Mouse (Mus musculus): ENCODE measurements around the gene Tnfsf15. TPM values are rescaled to one million over a fixed set of nuclear protein-coding genes. Genes with fewer than 3 reads are reported as not detected.

Tnfsf15 gene
- total and polyA plus RNA-seq, 3 experiments: not detected

- Histone ChIP-seq H3K4me1 (ENCODE audit: control insufficient read depth, insufficient read depth, low read length) (peaks cover 2% of the 10 kb centered on the region), H3K27me3 (ENCODE audit: control insufficient read depth, insufficient read depth, low read length) (no peaks in the 10 kb centered on the region), H3K27ac (no peak overlapping the region), H3K9ac (ENCODE audit: low read depth, low read length) (no peak overlapping the region), H3K36me3 (ENCODE audit: control insufficient read depth, insufficient read depth, low read length) (no peaks in the 10 kb centered on the region), H3K79me2 (replicated peaks; ENCODE audit: control insufficient read depth, insufficient read depth, low read length) (no peaks in the 10 kb centered on the region), H3K4me3 (no peak overlapping the region)
- no peak for DNase-seq
- TF ChIP-seq CTCF (IDR thresholded peaks at IDR 0.05) (no peak), EP300 (IDR thresholded peaks at IDR 0.05; ENCODE audit: insufficient read depth, low read depth, low read length) (no peak), POLR2A (IDR thresholded peaks at IDR 0.05; ENCODE audit: insufficient read depth, low read depth, low read length) (no peak)
- WGBS: 84% methylated on average over 3 of the region's 3 CpGs
- intact Hi-C loops (cut with DNase I): no loop called here
Measured at GRCm38 (mm10) chr4:63748061-63748730, 3.3 kb upstream of the Tnfsf15 start.

DNA sequence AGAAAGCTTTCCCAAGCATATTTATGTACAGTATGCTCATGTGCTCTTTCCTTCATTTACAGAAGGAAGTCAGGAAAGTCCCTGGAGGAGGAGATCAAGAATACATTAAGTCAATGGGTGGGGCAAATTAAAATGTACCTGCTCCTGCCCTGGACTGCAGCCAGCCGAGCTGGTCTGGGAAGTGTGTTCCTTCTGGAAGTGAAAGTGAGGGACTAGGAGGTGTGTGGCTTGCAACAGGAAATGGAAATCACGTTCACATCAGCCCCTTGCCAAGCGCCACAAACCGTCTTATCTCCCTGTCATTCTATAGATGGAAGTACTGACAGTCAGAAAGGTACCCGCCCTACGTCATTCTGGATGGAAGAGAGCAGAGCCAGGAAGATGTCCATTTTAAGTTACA lies 358 bp upstream of the Tnfsf15 start:
- H3K79me2 ChIP-seq (replicated peaks; ENCODE audit: control insufficient read depth, insufficient read depth, low read length): no peaks in the 10 kb centered on the region
- DNase-seq: peak; percentile 27 to 37
- H3K27ac ChIP-seq: no peak overlapping the region
- no peak for TF ChIP-seq EP300 (IDR thresholded peaks at IDR 0.05; ENCODE audit: insufficient read depth, low read depth, low read length)
- TF ChIP-seq CTCF (IDR thresholded peaks at IDR 0.05): no peak
- TF ChIP-seq POLR2A (IDR thresholded peaks at IDR 0.05; ENCODE audit: insufficient read depth, low read depth, low read length): no peak
- intact Hi-C loops (cut with DNase I): no loop called here
- no peak overlapping the region for H3K4me3 ChIP-seq
- no peak overlapping the region for H3K9ac ChIP-seq (ENCODE audit: low read depth, low read length)
- WGBS: 36% methylated on average over 6 of the region's 6 CpGs
- H3K36me3 ChIP-seq (ENCODE audit: control insufficient read depth, insufficient read depth, low read length): no peaks in the 10 kb centered on the region
- no peaks in the 10 kb centered on the region for H3K27me3 ChIP-seq (ENCODE audit: control insufficient read depth, insufficient read depth, low read length)
- peaks cover 2% of the 10 kb centered on the region for H3K4me1 ChIP-seq (ENCODE audit: control insufficient read depth, insufficient read depth, low read length)

GRCm38 (mm10) chr4:63743660-63744059 lies 1.3 kb downstream of the Tnfsf15 start:
- H3K9ac ChIP-seq (ENCODE audit: low read depth, low read length): no peak overlapping the region
- H3K4me1 ChIP-seq (ENCODE audit: control insufficient read depth, insufficient read depth, low read length): peaks cover 2% of the 10 kb centered on the region
- H3K79me2 ChIP-seq (replicated peaks; ENCODE audit: control insufficient read depth, insufficient read depth, low read length): no peaks in the 10 kb centered on the region
- TF ChIP-seq POLR2A (IDR thresholded peaks at IDR 0.05; ENCODE audit: insufficient read depth, low read depth, low read length): no peak
- no peak for TF ChIP-seq CTCF (IDR thresholded peaks at IDR 0.05)
- no peak for TF ChIP-seq EP300 (IDR thresholded peaks at IDR 0.05; ENCODE audit: insufficient read depth, low read depth, low read length)
- DNase-seq: no peak
- H3K4me3 ChIP-seq: no peak overlapping the region
- WGBS: 70% methylated on average over 1 of the region's 1 CpGs
- intact Hi-C loops (cut with DNase I): no loop called here
- no peak overlapping the region for H3K27ac ChIP-seq
- no peaks in the 10 kb centered on the region for H3K27me3 ChIP-seq (ENCODE audit: control insufficient read depth, insufficient read depth, low read length)
- H3K36me3 ChIP-seq (ENCODE audit: control insufficient read depth, insufficient read depth, low read length): no peaks in the 10 kb centered on the region

DNA sequence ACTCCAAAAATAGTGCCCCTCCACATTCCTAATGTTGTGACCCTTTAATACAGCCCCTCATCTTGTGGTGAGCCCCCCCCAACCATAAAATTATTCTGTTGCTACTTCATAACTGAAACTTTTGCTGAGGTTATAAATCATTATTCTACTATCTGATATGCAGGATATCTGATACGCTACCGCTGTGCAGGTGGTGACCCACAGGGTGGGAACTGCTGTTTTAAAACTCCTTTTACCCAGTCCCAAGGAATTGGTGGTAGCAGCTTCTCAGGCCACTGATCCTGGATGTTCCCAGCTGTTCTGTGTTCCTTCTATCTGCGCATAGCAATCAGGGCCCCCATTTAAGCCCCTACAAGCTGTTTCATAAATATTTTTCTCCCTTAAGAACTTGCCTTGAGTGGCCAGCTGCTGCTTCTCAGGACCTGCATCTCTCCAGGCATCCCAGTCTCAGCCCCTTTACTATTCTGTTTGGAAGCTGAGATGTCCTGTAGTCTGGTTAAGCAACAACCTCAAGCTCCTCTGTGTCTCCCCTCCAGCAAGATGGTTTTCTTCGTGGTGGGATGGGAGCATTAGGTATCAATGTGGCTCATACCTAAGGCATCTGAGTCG lies 2.0 kb downstream of the Tnfsf15 start:
- WGBS: 89% methylated on average over 5 of the region's 5 CpGs
- H3K4me1 ChIP-seq (ENCODE audit: control insufficient read depth, insufficient read depth, low read length): peaks cover 2% of the 10 kb centered on the region
- TF ChIP-seq CTCF (IDR thresholded peaks at IDR 0.05) (no peak), EP300 (IDR thresholded peaks at IDR 0.05; ENCODE audit: insufficient read depth, low read depth, low read length) (no peak), POLR2A (IDR thresholded peaks at IDR 0.05; ENCODE audit: insufficient read depth, low read depth, low read length) (no peak)
- no peaks in the 10 kb centered on the region for H3K79me2 ChIP-seq (replicated peaks; ENCODE audit: control insufficient read depth, insufficient read depth, low read length)
- intact Hi-C loops (cut with DNase I): no loop called here
- DNase-seq: no peak
- no peak overlapping the region for H3K9ac ChIP-seq (ENCODE audit: low read depth, low read length)
- no peak overlapping the region for H3K27ac ChIP-seq
- H3K36me3 ChIP-seq (ENCODE audit: control insufficient read depth, insufficient read depth, low read length): no peaks in the 10 kb centered on the region
- H3K4me3 ChIP-seq: no peak overlapping the region
- no peaks in the 10 kb centered on the region for H3K27me3 ChIP-seq (ENCODE audit: control insufficient read depth, insufficient read depth, low read length)

DNA sequence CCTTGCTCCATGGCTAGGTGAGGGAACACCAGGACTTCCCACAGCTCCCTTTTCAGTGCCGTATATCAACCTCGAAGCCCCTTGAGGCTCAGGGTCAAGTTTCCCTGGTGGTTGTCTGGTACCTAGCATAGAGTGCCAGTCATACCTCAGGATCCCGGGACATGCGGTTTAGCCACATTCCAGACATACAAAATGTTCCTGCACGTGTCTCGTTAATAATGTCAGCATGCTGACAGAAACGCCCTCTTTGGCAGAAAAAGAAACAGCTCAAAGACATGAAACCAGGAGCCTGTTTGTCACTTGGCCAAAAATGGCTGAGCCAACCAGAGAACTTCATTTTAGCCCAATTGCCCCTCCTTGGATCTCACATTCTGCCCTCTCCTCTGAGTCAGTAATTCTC lies 2.8 kb downstream of the Tnfsf15 start:
- TF ChIP-seq POLR2A (IDR thresholded peaks at IDR 0.05; ENCODE audit: insufficient read depth, low read depth, low read length) (no peak), CTCF (IDR thresholded peaks at IDR 0.05) (no peak), EP300 (IDR thresholded peaks at IDR 0.05; ENCODE audit: insufficient read depth, low read depth, low read length) (no peak)
- Histone ChIP-seq H3K36me3 (ENCODE audit: control insufficient read depth, insufficient read depth, low read length) (no peaks in the 10 kb centered on the region), H3K4me3 (no peak overlapping the region), H3K27ac (no peak overlapping the region), H3K27me3 (ENCODE audit: control insufficient read depth, insufficient read depth, low read length) (no peaks in the 10 kb centered on the region), H3K4me1 (ENCODE audit: control insufficient read depth, insufficient read depth, low read length) (peaks cover 2% of the 10 kb centered on the region), H3K79me2 (replicated peaks; ENCODE audit: control insufficient read depth, insufficient read depth, low read length) (no peaks in the 10 kb centered on the region), H3K9ac (ENCODE audit: low read depth, low read length) (no peak overlapping the region)
- intact Hi-C loops (cut with DNase I): no loop called here
- WGBS: 64% methylated on average over 7 of the region's 7 CpGs
- no peak for DNase-seq

DNA sequence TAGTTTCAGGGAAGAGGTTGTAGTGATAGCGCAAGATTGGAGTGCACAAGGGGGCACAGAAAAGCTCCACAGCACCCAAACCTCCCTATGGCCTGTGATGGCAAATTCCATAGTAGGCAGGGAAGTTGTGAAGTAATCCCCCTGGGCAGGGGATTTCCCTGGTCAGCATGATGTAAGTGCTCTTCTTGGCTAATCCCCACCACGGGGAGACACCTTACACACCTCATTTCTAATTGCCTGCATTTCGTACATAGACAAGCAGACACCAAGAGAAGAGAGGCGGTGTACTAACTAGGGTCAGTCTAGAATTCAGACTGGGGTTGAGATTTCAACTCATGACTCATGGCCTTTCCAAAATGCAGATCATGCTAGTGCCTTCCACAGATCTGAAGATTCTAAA lies 4.2 kb downstream of the Tnfsf15 start:
- WGBS: 90% methylated on average over 4 of the region's 4 CpGs
- Histone ChIP-seq H3K79me2 (replicated peaks; ENCODE audit: control insufficient read depth, insufficient read depth, low read length) (no peaks in the 10 kb centered on the region), H3K27ac (no peak overlapping the region), H3K4me1 (ENCODE audit: control insufficient read depth, insufficient read depth, low read length) (peaks cover 2% of the 10 kb centered on the region), H3K9ac (ENCODE audit: low read depth, low read length) (no peak overlapping the region), H3K4me3 (no peak overlapping the region), H3K36me3 (ENCODE audit: control insufficient read depth, insufficient read depth, low read length) (no peaks in the 10 kb centered on the region), H3K27me3 (ENCODE audit: control insufficient read depth, insufficient read depth, low read length) (no peaks in the 10 kb centered on the region)
- intact Hi-C loops (cut with DNase I): no loop called here
- TF ChIP-seq POLR2A (IDR thresholded peaks at IDR 0.05; ENCODE audit: insufficient read depth, low read depth, low read length): no peak
- TF ChIP-seq CTCF (IDR thresholded peaks at IDR 0.05): no peak
- TF ChIP-seq EP300 (IDR thresholded peaks at IDR 0.05; ENCODE audit: insufficient read depth, low read depth, low read length): no peak
- DNase-seq: no peak
